Mouse (Mus musculus) CH12.LX (cell line): ENCODE results near the gene Olfr1423. TPM values are rescaled to one million over a fixed set of nuclear protein-coding genes. Genes with fewer than 3 reads are reported as not detected.
A peak's percentile ranks its signal among the peaks of the same experiment; 100 is the strongest.

Source experiments
- DNase-seq: peaks from one replicate; pipeline ENCODE4 v3.0.0-alpha.2; 2013; ENCODE audit errors: extremely low read depth
- H3K27ac ChIP-seq: 2 replicates; pipeline ENCODE4 v1.5.1; 2012; ENCODE audit warnings: low read depth, mild to moderate bottlenecking, control low read depth, moderate library complexity; ENCODE audit not compliant: insufficient read depth
- H3K27me3 ChIP-seq: replicated peaks from 2 replicates; pipeline ENCODE3; 2012; ENCODE audit warnings: inconsistent platforms
- H3K36me3 ChIP-seq, 2 experiments: replicated peaks in 1 of 2; 2 replicates each; pipeline versions ENCODE3 to v1.6.1; 2012; ENCODE audit warnings: inconsistent platforms in 1 of 2, low read length in 1 of 2, mild to moderate bottlenecking in 1 of 2, mixed read lengths in 1 of 2, moderate library complexity in 1 of 2; ENCODE audit not compliant: control insufficient read depth in 1 of 2, insufficient read depth in 1 of 2
- H3K4me1 ChIP-seq, 2 experiments: 2 replicates each; pipeline ENCODE4 v1.6.1; 2012; ENCODE audit warnings: inconsistent platforms in 1 of 2, moderate library complexity in 1 of 2; ENCODE audit not compliant: insufficient read depth in 2 of 2, control insufficient read depth in 1 of 2
- H3K4me2 ChIP-seq: 2 replicates; pipeline ENCODE4 v1.6.1; 2012; ENCODE audit warnings: low read depth, mild to moderate bottlenecking, control low read depth; ENCODE audit not compliant: poor library complexity, insufficient read depth, severe bottlenecking
- H3K4me3 ChIP-seq, 3 experiments: fragments of 150-350 bp in 1 of 3; sonication (generic) in 1 of 3; replicated peaks in 1 of 3; 2 replicates each; pipeline versions ENCODE3 to v1.5.1; 2011 to 2012; ENCODE audit warnings: low read depth in 2 of 3, low read length in 2 of 3, mild to moderate bottlenecking in 2 of 3, moderate library complexity in 2 of 3, control low read depth in 1 of 3, improper control_type of control experiment in 1 of 3, inconsistent platforms in 1 of 3, mixed read lengths in 1 of 3; ENCODE audit not compliant: poor library complexity in 1 of 3
- H3K79me2 ChIP-seq: replicated peaks from 2 replicates; pipeline ENCODE4 v1.6.1; 2012; ENCODE audit warnings: mild to moderate bottlenecking, moderate library complexity; ENCODE audit not compliant: control insufficient read depth, poor library complexity, insufficient read depth, severe bottlenecking; ENCODE audit errors: extremely low read depth
- H3K9ac ChIP-seq: 2 replicates; pipeline ENCODE4 v1.6.1; 2012; ENCODE audit warnings: low read depth, mild to moderate bottlenecking, control low read depth, moderate library complexity; ENCODE audit not compliant: insufficient read depth
- H3K9me3 ChIP-seq: replicated peaks from 2 replicates; pipeline ENCODE3; 2012; ENCODE audit warnings: low read length, inconsistent platforms, mixed read lengths
- E2F4 ChIP-seq: IDR thresholded peaks from 2 replicates; pipeline ENCODE4 v1.6.1; 2011; ENCODE audit warnings: low read depth, low read length, improper control_type of control experiment; ENCODE audit not compliant: insufficient replicate concordance
- MEF2A ChIP-seq: IDR thresholded peaks from 2 replicates; pipeline ENCODE4 v1.6.1; 2014; ENCODE audit warnings: low read depth, mild to moderate bottlenecking, inconsistent platforms, low read length, improper control_type of control experiment, borderline replicate concordance
- PAX5 ChIP-seq: IDR thresholded peaks from 2 replicates; pipeline ENCODE4 v1.6.1; 2012; ENCODE audit warnings: low read length, inconsistent platforms, mixed read lengths
- POLR2A ChIP-seq: IDR thresholded peaks from 2 replicates; pipeline ENCODE4 v1.6.1; 2011; ENCODE audit warnings: low read depth, mild to moderate bottlenecking, improper control_type of control experiment, low read length
- TBP ChIP-seq: conservative IDR thresholded peaks from 2 replicates; pipeline ENCODE4 v1.6.1; 2011; ENCODE audit warnings: low read depth, low read length, improper control_type of control experiment
- UBTF ChIP-seq: IDR thresholded peaks from 2 replicates; pipeline ENCODE4 v1.6.1; 2012; ENCODE audit warnings: low read depth, mild to moderate bottlenecking, inconsistent platforms, low read length, improper control_type of control experiment, moderate library complexity
- ZKSCAN1 ChIP-seq: IDR thresholded peaks from 2 replicates; pipeline ENCODE4 v1.6.1; 2012; ENCODE audit warnings: low read depth, inconsistent platforms, low read length, improper control_type of control experiment, borderline replicate concordance
- ZNF384 ChIP-seq: IDR thresholded peaks from 2 replicates; pipeline ENCODE4 v1.6.1; 2012; ENCODE audit warnings: low read depth, low read length, improper control_type of control experiment, inconsistent platforms
- dilution Hi-C: fragments of 300-500 bp; cut with MboI; formaldehyde crosslinking; loops from 2 replicates; pipeline ENCODE4 v1.14.3; 2020; ENCODE audit warnings: low sequenced_read_pairs; ENCODE audit not compliant: extremely low pct_unique_long_range_greater_than_20kb, extremely low pct_ligation_motif_present
- in situ Hi-C: fragments of 300-500 bp; cut with MboI; formaldehyde crosslinking; loops from 3 replicates; pipeline ENCODE4 v1.14.3; 2019; ENCODE audit warnings: low sequenced_read_pairs, low pct_ligation_motif_present, low pct_unique_long_range_greater_than_20kb, mixed read lengths
- polyA plus RNA-seq: library from polyadenylated mRNA; unstranded; fragments of >175 nt; gene quantifications from 2 replicates; pipeline ENCODE4 v1.2.1, GENCODE M21; 2012; ENCODE audit warnings: low read depth; ENCODE audit not compliant: insufficient read length
- total RNA-seq, 2 experiments: library from RNA; depleted of rRNA; stranded (reverse); fragments of 300-350 nt in 1 of 2; fragments of >200 nt in 1 of 2; gene quantifications; 2 replicates each; pipeline ENCODE4 v1.2.3; 2012 to 2014

The Olfr1423 gene
- total and polyA plus RNA-seq, 3 experiments = 0.07 TPM; not detected in 2

GRCm38 (mm10) chr19:12008410-12009380, 32.4 kb downstream of the Olfr1423 start:
- Histone ChIP-seq H3K36me3 (no peaks in the 10 kb centered on the region), H3K79me2 (no peaks in the 10 kb centered on the region), H3K4me1 (peaks cover 3 to 13% of the 10 kb centered on the region in 2 experiments; a peak in 3 of 4 replicates), H3K9ac (peak overlapping the region; percentile 79), H3K4me2 (peak overlapping the region; percentile 89), H3K27ac (peak overlapping the region; percentile 70), H3K27me3 (no peaks in the 10 kb centered on the region), H3K4me3 (peak overlapping the region; percentile 58 to 63 (median 61)), H3K9me3 (no peaks in the 10 kb centered on the region)
- DNase-seq = peak; percentile 64
- dilution Hi-C loops (no loop called here), in situ Hi-C loops (loop anchor here (10.0 to 25.0 kb wide), 2 partner anchors 234 to 479 kb away; partner anchors contain the start of gene Mrpl16)
- peak; percentile 100 for TF ChIP-seq TBP
- no peak for TF ChIP-seq E2F4

GRCm38 (mm10) chr19:12007105-12007931, 33.8 kb downstream of the Olfr1423 start:
- in situ Hi-C loops (loop anchor here (10.0 to 25.0 kb wide), 2 partner anchors 233 to 480 kb away; partner anchors contain the start of gene Mrpl16), dilution Hi-C loops (no loop called here)
- peak overlapping the region; percentile 73 for H3K27ac ChIP-seq
- peaks cover 6 to 17% of the 10 kb centered on the region in 2 experiments; a peak in 3 of 4 replicates for H3K4me1 ChIP-seq
- peak overlapping the region; percentile 79 for H3K9ac ChIP-seq
- peak overlapping the region; percentile 89 for H3K4me2 ChIP-seq
- H3K4me3 ChIP-seq = peak overlapping the region; percentile 59 to 71 (median 69)
- no peaks in the 10 kb centered on the region for H3K9me3 ChIP-seq
- H3K36me3 ChIP-seq = no peaks in the 10 kb centered on the region
- no peaks in the 10 kb centered on the region for H3K79me2 ChIP-seq
- peak; percentile 82 for DNase-seq
- no peaks in the 10 kb centered on the region for H3K27me3 ChIP-seq
- TF ChIP-seq TBP (0 out of 2 replicates have a peak, but pooled peaks have one; percentile 17), POLR2A (no peak)

GRCm38 (mm10) chr19:12006361-12006947, 34.7 kb downstream of the Olfr1423 start:
- peaks cover 6 to 18% of the 10 kb centered on the region in 2 experiments; a peak in 3 of 4 replicates for H3K4me1 ChIP-seq
- no peaks in the 10 kb centered on the region for H3K9me3 ChIP-seq
- H3K79me2 ChIP-seq = no peaks in the 10 kb centered on the region
- DNase-seq = peak; percentile 36
- TF ChIP-seq MEF2A (no peak), PAX5 (no peak), ZNF384 (no peak), TBP (0 out of 2 replicates have a peak, but pooled peaks have one; percentile 12), UBTF (0 out of 2 replicates have a peak, but pooled peaks have one; percentile 63), ZKSCAN1 (no peak)
- no peaks in the 10 kb centered on the region for H3K27me3 ChIP-seq
- in situ Hi-C loops (loop anchor here (10.0 to 25.0 kb wide), 2 partner anchors 232 to 481 kb away; partner anchors contain the start of gene Mrpl16), dilution Hi-C loops (no loop called here)
- H3K36me3 ChIP-seq = no peaks in the 10 kb centered on the region
- peak overlapping the region; percentile 88 for H3K4me2 ChIP-seq
- H3K27ac ChIP-seq = peak overlapping the region; percentile 22
- peak overlapping the region; percentile 59 to 71 (median 69) for H3K4me3 ChIP-seq
- peak overlapping the region; percentile 79 for H3K9ac ChIP-seq
